Mouse (Mus musculus): ENCODE measurements around the gene Rtel1. TPM values are rescaled to one million over a fixed set of nuclear protein-coding genes. Genes with fewer than 3 reads are reported as not detected.

The Rtel1 gene
- polyA plus RNA-seq, 1 experiment from 2014 or later = 10.0 TPM

DNA sequence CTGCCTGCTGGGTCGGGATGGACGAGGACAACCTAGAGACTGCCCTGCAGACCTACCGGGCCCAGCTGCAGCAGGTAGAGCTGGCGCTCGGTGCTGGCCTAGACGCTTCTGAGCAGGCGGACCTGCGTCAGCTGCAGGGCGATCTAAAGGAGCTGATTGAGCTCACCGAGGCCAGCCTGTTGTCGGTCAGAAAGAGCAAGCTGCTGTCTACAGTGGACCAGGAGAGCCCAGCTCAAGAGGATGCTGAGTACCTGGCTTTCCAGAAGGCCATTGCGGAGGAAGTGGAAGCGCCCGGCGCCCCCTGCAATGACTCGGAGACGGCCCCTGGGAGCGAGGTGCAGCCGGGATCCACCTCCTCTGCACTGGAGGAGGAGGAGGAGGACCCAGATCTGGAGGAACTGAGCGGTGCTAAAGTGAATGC lies 46.1 kb downstream of the Rtel1 start:
- Histone ChIP-seq H3K27me3 (replicated peaks; ENCODE audit: control insufficient read depth, insufficient read depth, low read length) (no peaks in the 10 kb centered on the region), H3K9me3 (ENCODE audit: control insufficient read depth) (no peaks in the 10 kb centered on the region), H3K4me2 (replicated peaks; ENCODE audit: low read depth) (peak overlapping the region; percentile 95), H3K27ac (ENCODE audit: low read depth, low read length) (peak overlapping the region; percentile 93), H3K9ac (ENCODE audit: low read depth, low read length) (peak overlapping the region; percentile 75), H3K4me3 (ENCODE audit: low read depth, low read length) (peak overlapping the region; percentile 75), H3K4me1 (replicated peaks; ENCODE audit: control insufficient read depth, insufficient read depth, low read length) (0 out of 2 replicates have a peak, but pooled peaks cover 3% of the 10 kb centered on the region), H3K36me3 (ENCODE audit: control insufficient read depth, insufficient read depth) (peaks cover 28% of the 10 kb centered on the region)
- peak; percentile 61 for ATAC-seq
- TF ChIP-seq CTCF (IDR thresholded peaks at IDR 0.05; ENCODE audit: low read depth) = no peak
- WGBS = under 1% methylated on average over 20 of the region's 20 CpGs

GRCm38 (mm10) chr2:181370001-181370400 lies 50.5 kb downstream of the Rtel1 start:
- H3K4me3 ChIP-seq (ENCODE audit: low read depth, low read length) = no peak overlapping the region
- H3K4me2 ChIP-seq (replicated peaks; ENCODE audit: low read depth) = no peak overlapping the region
- no peaks in the 10 kb centered on the region for H3K4me1 ChIP-seq (replicated peaks; ENCODE audit: control insufficient read depth, insufficient read depth, low read length)
- WGBS = 96% methylated on average over 5 of the region's 5 CpGs
- no peak overlapping the region for H3K27ac ChIP-seq (ENCODE audit: low read depth, low read length)
- H3K27me3 ChIP-seq (replicated peaks; ENCODE audit: control insufficient read depth, insufficient read depth, low read length) = no peaks in the 10 kb centered on the region
- TF ChIP-seq CTCF (IDR thresholded peaks at IDR 0.05; ENCODE audit: low read depth) = peak; percentile 34
- no peaks in the 10 kb centered on the region for H3K9me3 ChIP-seq (ENCODE audit: control insufficient read depth)
- no peak for ATAC-seq
- H3K36me3 ChIP-seq (ENCODE audit: control insufficient read depth, insufficient read depth) = peaks cover 9% of the 10 kb centered on the region
- H3K9ac ChIP-seq (ENCODE audit: low read depth, low read length) = no peak overlapping the region

GRCm38 (mm10) chr2:181375787-181376186 lies 56.2 kb downstream of the Rtel1 start:
- ATAC-seq = no peak
- H3K4me1 ChIP-seq (replicated peaks; ENCODE audit: control insufficient read depth, insufficient read depth, low read length) = no peaks in the 10 kb centered on the region
- WGBS = 93% methylated on average over 2 of the region's 2 CpGs

DNA sequence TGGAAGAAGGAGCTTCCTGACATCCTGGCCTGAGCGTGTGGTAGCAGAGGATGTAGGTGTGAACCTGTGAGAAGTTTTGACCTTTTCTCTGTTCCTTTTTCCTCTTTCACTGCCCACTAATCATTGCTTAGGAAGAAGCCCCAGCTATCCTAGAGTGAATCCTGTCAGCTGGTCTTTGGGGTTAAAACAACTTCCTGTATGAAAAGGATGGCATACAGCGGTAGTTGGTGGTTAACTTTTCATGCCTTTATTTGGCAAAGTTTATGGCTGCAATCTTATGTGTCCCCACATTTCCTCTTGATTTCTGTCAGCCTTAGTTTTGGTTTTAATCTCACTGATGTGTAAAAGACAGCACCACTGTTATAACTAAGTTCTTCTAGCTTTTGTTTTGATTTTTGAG lies 57.7 kb downstream of the Rtel1 start:
- Histone ChIP-seq H3K9me3 (ENCODE audit: control insufficient read depth) (no peaks in the 10 kb centered on the region), H3K27ac (ENCODE audit: low read depth, low read length) (no peak overlapping the region), H3K36me3 (ENCODE audit: control insufficient read depth, insufficient read depth) (peaks cover 33% of the 10 kb centered on the region), H3K4me3 (ENCODE audit: low read depth, low read length) (no peak overlapping the region), H3K4me1 (replicated peaks; ENCODE audit: control insufficient read depth, insufficient read depth, low read length) (no peaks in the 10 kb centered on the region), H3K4me2 (replicated peaks; ENCODE audit: low read depth) (no peak overlapping the region), H3K27me3 (replicated peaks; ENCODE audit: control insufficient read depth, insufficient read depth, low read length) (no peaks in the 10 kb centered on the region), H3K9ac (ENCODE audit: low read depth, low read length) (no peak overlapping the region)
- no peak for TF ChIP-seq CTCF (IDR thresholded peaks at IDR 0.05; ENCODE audit: low read depth)
- ATAC-seq = no peak
- 64% methylated on average over 2 of the region's 2 CpGs for WGBS

More at GRCm38 (mm10) chr2:181375787-181376186, 56.2 kb downstream of the Rtel1 start:
- Histone ChIP-seq H3K27me3 (replicated peaks; ENCODE audit: control insufficient read depth, insufficient read depth, low read length) (no peaks in the 10 kb centered on the region), H3K4me3 (ENCODE audit: low read depth, low read length) (no peak overlapping the region), H3K9me3 (ENCODE audit: control insufficient read depth) (no peaks in the 10 kb centered on the region), H3K9ac (ENCODE audit: low read depth, low read length) (no peak overlapping the region), H3K4me2 (replicated peaks; ENCODE audit: low read depth) (no peak overlapping the region), H3K27ac (ENCODE audit: low read depth, low read length) (no peak overlapping the region), H3K36me3 (ENCODE audit: control insufficient read depth, insufficient read depth) (peaks cover 33% of the 10 kb centered on the region)
- peak; percentile 59 for TF ChIP-seq CTCF (IDR thresholded peaks at IDR 0.05; ENCODE audit: low read depth)

DNA sequence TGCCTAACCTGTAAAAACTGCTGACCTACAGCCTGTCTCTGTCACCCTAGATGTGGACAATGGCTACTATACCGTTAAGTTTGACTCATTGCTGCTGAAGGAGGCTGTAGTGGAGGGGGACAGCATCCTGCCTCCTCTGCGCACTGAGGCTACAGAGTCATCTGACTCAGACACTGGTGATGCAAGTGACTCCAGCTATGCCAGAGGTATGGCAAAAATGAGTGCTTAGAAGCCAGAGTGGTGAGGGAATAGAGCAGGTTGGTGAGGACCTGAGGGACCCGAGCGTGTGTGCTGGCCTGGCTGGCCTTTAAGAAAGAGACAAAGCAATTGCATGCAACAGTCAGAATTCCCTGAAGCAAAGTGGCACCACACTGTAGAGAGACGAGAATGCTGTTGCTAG lies 59.2 kb downstream of the Rtel1 start:
- WGBS = 85% methylated on average over 5 of the region's 5 CpGs
- H3K4me3 ChIP-seq (ENCODE audit: low read depth, low read length) = no peak overlapping the region
- H3K9me3 ChIP-seq (ENCODE audit: control insufficient read depth) = no peaks in the 10 kb centered on the region
- H3K9ac ChIP-seq (ENCODE audit: low read depth, low read length) = no peak overlapping the region
- H3K4me1 ChIP-seq (replicated peaks; ENCODE audit: control insufficient read depth, insufficient read depth, low read length) = no peaks in the 10 kb centered on the region
- TF ChIP-seq CTCF (IDR thresholded peaks at IDR 0.05; ENCODE audit: low read depth) = no peak
- no peak overlapping the region for H3K4me2 ChIP-seq (replicated peaks; ENCODE audit: low read depth)
- ATAC-seq = no peak
- peaks cover 47% of the 10 kb centered on the region for H3K36me3 ChIP-seq (ENCODE audit: control insufficient read depth, insufficient read depth)
- no peaks in the 10 kb centered on the region for H3K27me3 ChIP-seq (replicated peaks; ENCODE audit: control insufficient read depth, insufficient read depth, low read length)
- no peak overlapping the region for H3K27ac ChIP-seq (ENCODE audit: low read depth, low read length)

DNA sequence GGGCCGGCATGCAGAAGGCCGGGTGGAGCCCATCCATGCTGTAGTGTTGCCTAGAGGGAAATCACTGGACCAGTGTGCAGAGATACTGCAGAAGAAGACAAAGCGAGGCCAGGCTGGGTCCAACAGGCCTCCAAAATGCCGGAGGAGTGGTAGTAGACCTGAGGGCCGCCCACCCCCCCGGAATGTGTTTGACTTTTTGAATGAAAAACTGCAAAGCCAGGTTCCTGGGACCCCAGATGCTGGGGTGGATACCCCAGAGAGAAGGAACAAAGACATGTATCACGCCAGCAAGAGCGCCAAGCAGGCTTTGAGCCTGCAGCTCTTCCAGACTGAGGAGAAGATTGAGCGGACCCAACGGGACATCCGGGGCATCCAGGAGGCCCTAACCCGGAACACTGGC lies 60.2 kb downstream of the Rtel1 start, which contains the start of gene Lime1:
Lime1 (plus strand) TSS at position 301 of the 400 bp plus-strand sequence.
- H3K9ac ChIP-seq (ENCODE audit: low read depth, low read length) = no peak within 1 kb of the TSS
- no peaks in the 10 kb centered on the region for H3K4me1 ChIP-seq (replicated peaks; ENCODE audit: control insufficient read depth, insufficient read depth, low read length)
- no peak within 1 kb of the TSS for H3K4me2 ChIP-seq (replicated peaks; ENCODE audit: low read depth)
- no peaks in the 10 kb centered on the region for H3K27me3 ChIP-seq (replicated peaks; ENCODE audit: control insufficient read depth, insufficient read depth, low read length)
- H3K4me3 ChIP-seq (ENCODE audit: low read depth, low read length) = no peak within 1 kb of the TSS
- no peak within 1 kb of the TSS; the same call in 1 of the 2 replicates for H3K27ac ChIP-seq (ENCODE audit: low read depth, low read length)
- peaks cover 52% of the 10 kb centered on the region for H3K36me3 ChIP-seq (ENCODE audit: control insufficient read depth, insufficient read depth)
- ATAC-seq = no peak
- 94% methylated on average over 12 of the region's 12 CpGs for WGBS
- no peak for TF ChIP-seq CTCF (IDR thresholded peaks at IDR 0.05; ENCODE audit: low read depth)
- H3K9me3 ChIP-seq (ENCODE audit: control insufficient read depth) = no peaks in the 10 kb centered on the region

DNA sequence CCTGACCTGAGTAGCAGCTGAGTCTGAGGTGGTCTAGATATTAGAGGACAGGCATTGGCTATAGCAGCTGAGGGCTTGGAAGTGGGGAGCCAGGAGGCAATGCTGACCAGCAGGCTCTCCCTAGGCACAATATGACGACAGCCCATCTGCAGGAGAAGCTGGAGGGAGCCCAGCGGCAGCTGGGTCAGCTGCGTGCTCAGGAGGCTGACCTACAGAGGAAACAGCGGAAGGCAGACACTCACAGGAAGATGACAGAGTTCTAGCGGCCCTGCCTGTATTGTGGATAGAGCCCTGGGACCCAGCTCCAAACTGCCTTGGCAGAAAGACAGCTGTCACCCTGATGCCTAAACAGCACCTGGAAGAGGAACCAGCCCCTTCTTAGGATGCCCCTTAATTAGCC lies 60.7 kb downstream of the Rtel1 start:
- H3K27ac ChIP-seq (ENCODE audit: low read depth, low read length) = no peak overlapping the region
- no peak overlapping the region for H3K4me3 ChIP-seq (ENCODE audit: low read depth, low read length)
- H3K9ac ChIP-seq (ENCODE audit: low read depth, low read length) = no peak overlapping the region
- H3K36me3 ChIP-seq (ENCODE audit: control insufficient read depth, insufficient read depth) = peaks cover 54% of the 10 kb centered on the region
- H3K27me3 ChIP-seq (replicated peaks; ENCODE audit: control insufficient read depth, insufficient read depth, low read length) = no peaks in the 10 kb centered on the region
- 85% methylated on average over 5 of the region's 5 CpGs for whole genome bisulfite sequencing
- H3K4me2 ChIP-seq (replicated peaks; ENCODE audit: low read depth) = no peak overlapping the region
- ATAC-seq = no peak
- no peaks in the 10 kb centered on the region for H3K9me3 ChIP-seq (ENCODE audit: control insufficient read depth)
- TF ChIP-seq CTCF (IDR thresholded peaks at IDR 0.05; ENCODE audit: low read depth) = no peak
- H3K4me1 ChIP-seq (replicated peaks; ENCODE audit: control insufficient read depth, insufficient read depth, low read length) = no peaks in the 10 kb centered on the region

Data from intestine, postnatal 0 days (tissue).